Mouse (Mus musculus) megakaryocyte, embryonic 14.5 days (primary cell): ENCODE results near the gene Fam131b.

Experiments
- FLI1 ChIP-seq: IDR thresholded peaks from 2 replicates; pipeline ENCODE4 v1.6.1; 2012; ENCODE audit warnings: low read length, inconsistent platforms, mixed read lengths
- GATA1 ChIP-seq: IDR thresholded peaks from 3 replicates; pipeline ENCODE4 v1.6.1; 2012; ENCODE audit warnings: mixed read lengths, low read length, inconsistent platforms, borderline replicate concordance

- no peak for TF ChIP-seq GATA1
- TF ChIP-seq FLI1 = no peak
Observed at GRCm38 (mm10) chr6:42355366-42355765, 30.9 kb upstream of the Fam131b start.
